Comparison of ENCODE assay signal across 17 mouse cellular contexts in the genomic region with DNA sequence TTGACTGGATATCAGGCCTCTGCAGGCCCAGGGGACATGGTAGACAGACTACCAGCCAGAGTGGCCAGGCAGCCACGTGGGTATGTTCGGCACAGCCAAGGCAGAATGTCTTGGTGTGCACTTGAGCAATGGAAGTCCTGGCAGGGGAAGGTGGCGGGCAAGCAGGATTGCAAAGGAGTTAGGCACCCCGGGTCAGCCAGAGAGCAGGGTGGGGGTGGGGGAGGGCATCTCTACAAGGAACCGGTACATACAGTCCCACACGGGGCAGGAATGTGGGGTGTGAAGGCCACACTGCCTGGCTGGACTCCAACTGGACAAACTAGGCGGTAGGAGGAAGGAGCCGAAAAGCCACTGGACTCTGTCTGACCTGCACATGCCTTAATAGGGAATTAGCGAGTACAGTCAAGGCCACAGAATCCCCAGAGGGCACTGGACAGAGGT. TPM values are rescaled to one million over a fixed set of nuclear protein-coding genes. Genes with fewer than 3 reads are reported as not detected.
A peak's percentile ranks its signal among the peaks of the same experiment; 100 is the strongest.
DNase-seq lines count a peak whose midpoint lies in the region; ATAC-seq and TF ChIP-seq lines count a peak whose summit lies in the region.
"Had no signal": no experiment of that assay in that cellular context is flagged by ENCODE, and none has a peak within 500 bp of the region (broad histone marks: within the 10 kb centered on the region; RNA-seq: fewer than 3 reads in every experiment).

No protein-coding gene starts in this region.

- no peaks in the 10 kb centered on the region for H3K36me3 ChIP-seq in midbrain, embryonic 10.5 days
- no peaks in the 10 kb centered on the region for H3K36me3 ChIP-seq in midbrain, embryonic 15.5 days (replicated peaks)
- no peaks in the 10 kb centered on the region for H3K36me3 ChIP-seq in hindbrain, postnatal 0 days (ENCODE audit: insufficient read depth, low read length)
- H3K36me3 ChIP-seq: heart, embryonic 10.5 days had no signal

- H3K9me3 ChIP-seq in midbrain, embryonic 10.5 days (replicated peaks), result no peaks in the 10 kb centered on the region
- H3K9me3 ChIP-seq in midbrain, embryonic 15.5 days, result no peaks in the 10 kb centered on the region
- H3K9me3 ChIP-seq in hindbrain, postnatal 0 days (ENCODE audit: low read length), result no peaks in the 10 kb centered on the region
- H3K9me3 ChIP-seq: heart, embryonic 10.5 days had no signal

- peak overlapping the region; percentile 65 for H3K27ac ChIP-seq in midbrain, embryonic 10.5 days (replicated peaks)
- no peak overlapping the region for H3K27ac ChIP-seq in midbrain, embryonic 15.5 days
- no peak overlapping the region for H3K27ac ChIP-seq in hindbrain, postnatal 0 days
- H3K27ac ChIP-seq: heart, embryonic 10.5 days had no signal

- H3K4me3 ChIP-seq in midbrain, embryonic 10.5 days, result no peak overlapping the region
- H3K4me3 ChIP-seq in midbrain, embryonic 15.5 days, result no peak overlapping the region
- H3K4me3 ChIP-seq in hindbrain, postnatal 0 days (ENCODE audit: low read length), result no peak overlapping the region
- H3K4me3 ChIP-seq: heart, embryonic 10.5 days had no signal

- no peak overlapping the region for H3K4me2 ChIP-seq in midbrain, embryonic 15.5 days
- H3K4me2 ChIP-seq in hindbrain, postnatal 0 days (ENCODE audit: low read depth, low read length), result no peak overlapping the region

- H3K9ac ChIP-seq in midbrain, embryonic 15.5 days, result no peak overlapping the region
- H3K9ac ChIP-seq in hindbrain, postnatal 0 days (replicated peaks; ENCODE audit: low read length), result no peak overlapping the region
- H3K9ac ChIP-seq: forebrain, postnatal 0 days had no signal

- ATAC-seq in midbrain, embryonic 15.5 days (replicated peaks), result no peak
- ATAC-seq in hindbrain, postnatal 0 days, result 0 out of 2 replicates have a peak, but pooled peaks have one; percentile 22
- ATAC-seq: inflammation-experienced regulatory T-cells, adult 6 months had no signal

- TF ChIP-seq CTCF in hindbrain, postnatal 0 days (IDR thresholded peaks at IDR 0.05; ENCODE audit: low read depth), result no peak

- no peak for DNase-seq in midbrain, embryonic 10.5 days (ENCODE audit: low spot score)
- DNase-seq in hindbrain, postnatal 0 days (ENCODE audit: low spot score), result no peak
- DNase-seq in kidney, postnatal 36 days, result peak; percentile 89 to 93
- DNase-seq in testis, postnatal 14 days (ENCODE audit: low spot score), result peak; percentile 69
- no peak for DNase-seq in frontal cortex, postnatal 10 days (ENCODE audit: low spot score in 2 of 2)
- DNase-seq in frontal cortex, postnatal 36 days (ENCODE audit: low spot score in 2 of 2), result no peak
- DNase-seq: cerebellum, adult 2 months; forebrain, postnatal 0 days; right cerebral cortex, postnatal 25 days had no signal

- H3K27me3 ChIP-seq in midbrain, embryonic 10.5 days (ENCODE audit: low read depth, poor library complexity, severe bottlenecking), result peaks cover 83% of the 10 kb centered on the region
- H3K27me3 ChIP-seq in midbrain, embryonic 15.5 days (replicated peaks), result peaks cover 40% of the 10 kb centered on the region
- peaks cover 22% of the 10 kb centered on the region for H3K27me3 ChIP-seq in hindbrain, postnatal 0 days (ENCODE audit: insufficient read depth, low read length)

- 87% methylated on average over 9 of the region's 9 CpGs for WGBS in midbrain, embryonic 10.5 days
- WGBS in midbrain, embryonic 15.5 days, result 79% methylated on average over 9 of the region's 9 CpGs
- WGBS in hindbrain, postnatal 0 days, result 68% methylated on average over 9 of the region's 9 CpGs

- H3K4me1 ChIP-seq in midbrain, embryonic 10.5 days, result peaks cover 39% of the 10 kb centered on the region
- peaks cover 13% of the 10 kb centered on the region for H3K4me1 ChIP-seq in midbrain, embryonic 15.5 days
- H3K4me1 ChIP-seq in hindbrain, postnatal 0 days (ENCODE audit: insufficient read depth, low read length), result 0 out of 2 replicates have a peak, but pooled peaks cover 8% of the 10 kb centered on the region

RNA-seq across cellular contexts. Expression of gene Slc25a48, which starts 3.8 kb away (rescaled TPM):
- polyA plus RNA-seq in midbrain, embryonic 10.5 days (2016; fragmentation: Nextera tagmentation; extraction: Ambion mirVana), result not detected in 2 replicates
- polyA plus RNA-seq in midbrain, embryonic 15.5 days (2015; fragmentation: Nextera tagmentation; extraction: Ambion mirVana), result 0.05 TPM in 1 of 2 replicates, not detected in the other
- total RNA-seq in hindbrain, postnatal 0 days (2014; rRNA removed), result 0.07 TPM in 1 of 2 replicates, not detected in the other
- 0.05 TPM in 1 of 2 replicates, not detected in the other for polyA plus RNA-seq in hindbrain, postnatal 0 days (2015; fragmentation: Nextera tagmentation; extraction: Ambion mirVana)
- total RNA-seq: forebrain, postnatal 0 days; megakaryocyte, adult 5-6 weeks had no signal
- polyA plus RNA-seq: inflammation-experienced regulatory T-cells, adult 6 months had no signal

RNA-seq across cellular contexts. Expression of gene Gm3045, which starts 7.9 kb away (rescaled TPM):
- polyA plus RNA-seq in midbrain, embryonic 10.5 days (2016; fragmentation: Nextera tagmentation; extraction: Ambion mirVana), result not detected in 2 replicates
- not detected in 2 replicates for polyA plus RNA-seq in midbrain, embryonic 15.5 days (2015; fragmentation: Nextera tagmentation; extraction: Ambion mirVana)
- total RNA-seq in hindbrain, postnatal 0 days (2014; rRNA removed), result not detected in 2 replicates
- polyA plus RNA-seq in hindbrain, postnatal 0 days (2015; fragmentation: Nextera tagmentation; extraction: Ambion mirVana), result not detected in 2 replicates
- total RNA-seq: forebrain, postnatal 0 days; left cerebral cortex, postnatal 10 days; megakaryocyte, adult 5-6 weeks had no signal
- polyA plus RNA-seq: cerebellum, adult 2 months; embryonic facial prominence, embryonic 11.5 days; forebrain, postnatal 0 days; heart, embryonic 10.5 days; inflammation-experienced regulatory T-cells, adult 6 months; neural tube, embryonic 11.5 days; stomach, embryonic 16.5 days had no signal

RNA-seq across cellular contexts. Expression of gene Il9, which starts 47.7 kb away (rescaled TPM):
- polyA plus RNA-seq in midbrain, embryonic 10.5 days (2016; fragmentation: Nextera tagmentation; extraction: Ambion mirVana), result not detected in 2 replicates
- polyA plus RNA-seq in midbrain, embryonic 15.5 days (2015; fragmentation: Nextera tagmentation; extraction: Ambion mirVana), result not detected in 2 replicates
- total RNA-seq in hindbrain, postnatal 0 days (2014; rRNA removed), result not detected in 2 replicates
- not detected in 2 replicates for polyA plus RNA-seq in hindbrain, postnatal 0 days (2015; fragmentation: Nextera tagmentation; extraction: Ambion mirVana)
- total RNA-seq: forebrain, postnatal 0 days; left cerebral cortex, postnatal 10 days; megakaryocyte, adult 5-6 weeks had no signal
- polyA plus RNA-seq: cerebellum, adult 2 months; embryonic facial prominence, embryonic 11.5 days; forebrain, postnatal 0 days; heart, embryonic 10.5 days; inflammation-experienced regulatory T-cells, adult 6 months; neural tube, embryonic 11.5 days; stomach, embryonic 16.5 days had no signal

Comparison
In these comparisons a context has a peak if more than half of its experiments do, and no peak if none do; other contexts are left out.
1. DNase-seq: peak in kidney, postnatal 36 days (2 of 2) and testis, postnatal 14 days (single experiment); none in midbrain, embryonic 10.5 days (single experiment), hindbrain, postnatal 0 days (single experiment), frontal cortex, postnatal 10 days (0 of 2) and frontal cortex, postnatal 36 days (0 of 2).